Mouse (Mus musculus) hindbrain, embryonic 14.5 days (tissue): ENCODE measurements at regions not wholly inside any gene's neighbourhood (a gene's known extent, or its start where the extent isn't known, plus 50 kb on each side); places are given as distances from the start of the nearest gene placed in this dataset.
A peak's percentile ranks its signal among the peaks of the same experiment; 100 is the strongest.

ENCODE experiments used
- ATAC-seq: fragments of 200-750 bp; cut with Nextera tagmentation; 2 replicates; pipeline ENCODE4 v1.8.0; 2017; ENCODE audit warnings: moderate number of reproducible peaks, mild to moderate bottlenecking, moderate TSS enrichment, moderate library complexity; ENCODE audit not compliant: low FRiP score
- DNase-seq: peaks from one replicate; pipeline ENCODE4 v3.0.0-alpha.2; 2015; ENCODE audit warnings: low spot score
- H3K27ac ChIP-seq: fragments of 300-500 bp; sonication (generic); 2 replicates; pipeline ENCODE4 v1.5.1; 2014; ENCODE audit warnings: mild to moderate bottlenecking, moderate library complexity
- H3K27me3 ChIP-seq: fragments of 300-500 bp; sonication (generic); 2 replicates; pipeline ENCODE4 v1.6.1; 2014; ENCODE audit warnings: mild to moderate bottlenecking, low read length, mixed read lengths; ENCODE audit not compliant: control insufficient read depth, insufficient read depth
- H3K36me3 ChIP-seq: fragments of 300-500 bp; sonication (generic); replicated peaks from 2 replicates; pipeline ENCODE4 v1.6.1; 2014; ENCODE audit not compliant: control insufficient read depth, insufficient read depth
- H3K4me1 ChIP-seq: fragments of 300-500 bp; sonication (generic); replicated peaks from 2 replicates; pipeline ENCODE4 v1.6.1; 2014; ENCODE audit warnings: antibody characterized with exemption, low read length, mixed read lengths; ENCODE audit not compliant: control insufficient read depth, insufficient read depth
- H3K4me2 ChIP-seq: fragments of 300-500 bp; sonication (generic); replicated peaks from 2 replicates; pipeline ENCODE4 v1.6.1; 2014; ENCODE audit warnings: mild to moderate bottlenecking, moderate library complexity
- H3K4me3 ChIP-seq: fragments of 300-500 bp; sonication (generic); replicated peaks from 2 replicates; pipeline ENCODE4 v1.5.1; 2014; ENCODE audit warnings: mild to moderate bottlenecking, low read length
- H3K9ac ChIP-seq: fragments of 300-500 bp; sonication (generic); 2 replicates; pipeline ENCODE4 v1.6.1; 2014
- H3K9me3 ChIP-seq: fragments of 300-500 bp; sonication (generic); 2 replicates; pipeline ENCODE4 v1.6.1; 2016; ENCODE audit warnings: low read length; ENCODE audit not compliant: control insufficient read depth
- WGBS: fragments of 180-500 bp; shearing (Covaris S2); extraction: QIAGEN DNeasy Blood & Tissue Kit; methylation state at CpG from one replicate; pipeline ENCODE4 v1.1.7; 2014; 5-methylcytosine and 5-hydroxymethylcytosine counted together

DNA sequence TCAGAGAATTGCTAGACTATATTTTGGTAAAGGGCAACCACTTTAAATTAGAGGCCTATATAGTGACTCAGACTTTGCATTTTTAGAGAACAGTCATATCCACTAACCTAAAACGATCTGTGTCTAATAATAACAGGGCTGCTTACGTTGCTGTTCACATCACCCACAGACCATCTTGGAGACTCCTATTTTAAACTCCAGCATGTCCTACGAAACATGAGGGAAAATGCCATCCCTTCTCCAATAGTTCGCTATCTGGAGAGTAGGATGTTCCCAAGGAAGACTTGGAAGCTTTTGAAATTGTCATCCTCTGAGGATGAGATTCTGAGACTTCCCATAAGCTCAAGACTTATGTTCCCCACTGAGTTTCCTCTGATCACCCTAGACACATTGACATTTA lies 518.6 kb downstream of the Gm9195 start:
- 90% methylated on average over 4 of the region's 4 CpGs for WGBS
- Histone ChIP-seq H3K4me2 (no peak overlapping the region), H3K4me3 (no peak overlapping the region), H3K9ac (no peak overlapping the region), H3K4me1 (no peaks in the 10 kb centered on the region), H3K27ac (no peak overlapping the region), H3K9me3 (no peaks in the 10 kb centered on the region), H3K36me3 (no peaks in the 10 kb centered on the region), H3K27me3 (no peaks in the 10 kb centered on the region)
- DNase-seq: no peak
- no peak for ATAC-seq

DNA sequence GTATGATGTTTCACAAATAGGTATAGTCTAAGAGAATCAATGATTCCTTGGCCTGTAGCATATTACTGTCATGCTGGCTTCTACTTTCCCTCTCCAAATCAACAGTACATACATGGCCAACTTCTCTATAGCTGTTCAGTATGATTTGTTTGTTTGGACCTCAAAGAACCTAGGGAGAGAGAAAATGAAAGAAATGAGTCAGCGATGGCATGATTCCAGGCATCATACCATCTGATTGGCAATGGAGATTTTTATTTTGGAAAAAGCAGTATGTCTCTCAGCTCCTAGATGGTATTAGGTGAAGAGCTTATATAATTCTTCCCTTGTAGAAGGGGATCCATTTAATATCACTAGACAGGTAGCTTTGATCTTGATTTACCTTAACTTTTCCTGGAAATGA lies 519.1 kb downstream of the Gm9195 start:
- ATAC-seq (no peak), DNase-seq (no peak)
- Histone ChIP-seq H3K9me3 (no peaks in the 10 kb centered on the region), H3K9ac (no peak overlapping the region), H3K4me2 (no peak overlapping the region), H3K4me1 (no peaks in the 10 kb centered on the region), H3K27ac (no peak overlapping the region), H3K4me3 (no peak overlapping the region), H3K27me3 (no peaks in the 10 kb centered on the region), H3K36me3 (no peaks in the 10 kb centered on the region)
- WGBS: 100% methylated on average over 1 of the region's 1 CpGs

DNA sequence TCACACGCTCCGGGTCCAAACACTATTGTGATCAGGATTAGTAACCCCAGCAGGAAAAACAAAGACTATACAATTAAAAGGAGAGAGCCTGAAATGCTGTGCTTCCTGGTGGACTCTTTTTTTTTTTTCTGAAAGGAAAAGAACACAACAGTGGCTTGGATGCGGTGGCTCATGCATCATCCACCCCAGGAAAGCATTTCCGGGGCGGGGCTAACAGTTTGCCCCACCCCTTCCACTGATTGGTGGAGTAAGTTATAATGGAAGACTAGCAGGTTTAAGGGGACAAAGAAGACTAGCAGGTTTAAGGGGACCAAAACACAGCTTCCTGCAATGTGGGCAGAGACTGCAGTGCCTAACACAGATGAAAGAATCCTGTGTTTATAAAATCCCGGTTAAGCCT lies 524.0 kb downstream of the Gm9195 start:
- H3K36me3 ChIP-seq: no peaks in the 10 kb centered on the region
- H3K9me3 ChIP-seq: no peaks in the 10 kb centered on the region
- 65% methylated on average over 6 of the region's 6 CpGs for WGBS

DNA sequence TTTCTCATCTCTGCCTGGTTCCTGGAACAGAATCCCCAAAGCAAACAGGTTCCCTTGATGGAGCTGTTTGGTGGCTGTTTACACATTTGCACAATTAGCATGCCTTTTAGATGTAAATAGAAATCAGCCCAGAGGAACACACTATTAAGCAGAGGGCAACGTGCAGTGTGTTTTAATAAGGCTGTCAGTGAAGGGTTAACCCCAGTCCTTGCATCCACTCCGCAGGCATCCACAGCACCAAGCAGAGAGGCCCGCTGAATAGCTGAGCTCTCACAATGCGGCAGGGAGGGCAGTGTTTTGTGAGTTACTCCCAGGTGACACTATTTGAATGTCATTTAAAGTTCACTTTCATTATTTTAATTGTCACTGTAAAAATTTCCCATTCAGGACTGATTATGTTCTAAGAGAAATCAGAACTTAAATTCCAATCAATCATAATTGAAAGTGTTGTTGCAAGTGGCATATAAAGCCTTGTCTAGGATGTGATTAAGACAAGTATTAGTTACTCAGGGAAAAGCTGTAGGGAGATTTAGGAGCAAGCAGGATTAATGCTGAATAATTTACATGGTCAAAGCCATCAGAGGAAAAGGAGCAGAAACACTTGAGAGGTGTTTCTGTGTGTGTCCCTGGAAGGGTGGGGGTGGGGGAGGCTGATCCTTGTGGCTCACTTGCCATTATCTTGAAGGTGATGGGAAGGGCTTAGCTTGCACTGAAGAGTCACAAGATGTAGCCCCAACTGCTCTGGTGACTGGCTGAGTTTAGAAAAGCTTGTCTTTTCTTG lies 528.1 kb downstream of the Gm9195 start:
- H3K9ac ChIP-seq: no peak overlapping the region
- DNase-seq: peak; percentile 48
- WGBS: 3% methylated on average over 4 of the region's 4 CpGs
- 0 out of 2 replicates have a peak overlapping the region, but pooled peaks have one; percentile 2 for H3K27ac ChIP-seq
- no peaks in the 10 kb centered on the region for H3K36me3 ChIP-seq
- peak; percentile 83 for ATAC-seq
- peaks cover 5% of the 10 kb centered on the region; the same call in 1 of the 2 replicates for H3K27me3 ChIP-seq
- no peaks in the 10 kb centered on the region for H3K4me1 ChIP-seq
- H3K9me3 ChIP-seq: no peaks in the 10 kb centered on the region
- H3K4me2 ChIP-seq: no peak overlapping the region
- H3K4me3 ChIP-seq: no peak overlapping the region

More for the DNA sequence above, 524.0 kb downstream of the Gm9195 start:
- Histone ChIP-seq H3K27ac (no peak overlapping the region), H3K4me2 (no peak overlapping the region), H3K4me1 (no peaks in the 10 kb centered on the region), H3K4me3 (no peak overlapping the region), H3K9ac (no peak overlapping the region), H3K27me3 (peaks cover 5% of the 10 kb centered on the region; the same call in 1 of the 2 replicates)
- no peak for ATAC-seq
- no peak for DNase-seq

DNA sequence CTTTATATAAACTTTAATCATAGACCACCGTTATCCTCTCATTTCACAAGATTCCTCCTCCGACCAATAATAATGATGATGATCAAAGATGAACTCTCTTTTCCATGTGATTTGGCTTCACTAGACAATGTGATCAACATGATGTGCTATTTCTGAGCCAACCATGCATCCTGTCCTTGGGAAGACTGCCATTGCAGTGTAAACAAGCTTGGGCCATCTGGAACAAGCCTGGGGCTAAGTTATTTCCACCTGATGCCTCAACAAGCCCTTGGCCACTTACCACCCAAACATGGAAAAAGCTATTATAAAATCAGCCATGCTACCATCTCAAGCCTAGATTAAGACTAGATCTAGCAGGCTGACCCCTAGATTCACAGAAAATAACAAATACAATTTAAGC lies 542.9 kb downstream of the Gm9195 start:
- Histone ChIP-seq H3K4me1 (no peaks in the 10 kb centered on the region), H3K4me3 (no peak overlapping the region), H3K27me3 (no peaks in the 10 kb centered on the region), H3K36me3 (no peaks in the 10 kb centered on the region), H3K27ac (no peak overlapping the region), H3K9ac (no peak overlapping the region), H3K4me2 (no peak overlapping the region), H3K9me3 (no peaks in the 10 kb centered on the region)
- DNase-seq (no peak), ATAC-seq (no peak)
- WGBS: 95% methylated on average over 2 of the region's 2 CpGs

DNA sequence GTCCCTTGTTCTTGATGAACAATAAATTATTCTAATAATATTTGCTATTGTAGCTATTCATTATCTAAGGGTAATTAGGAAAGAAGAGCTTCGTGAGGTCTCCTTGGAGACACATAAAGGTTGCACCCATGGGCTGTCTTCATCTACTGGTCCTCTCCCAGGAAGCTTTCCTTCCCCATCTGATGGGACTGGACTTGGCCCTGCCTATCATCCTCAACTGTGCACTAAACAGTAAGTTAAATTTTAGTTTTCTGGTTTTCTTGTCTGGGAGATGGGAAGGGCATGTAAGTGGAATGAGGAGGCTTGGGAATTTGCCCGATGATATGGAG lies 554.5 kb downstream of the Gm9195 start:
- Histone ChIP-seq H3K4me2 (no peak overlapping the region), H3K4me3 (no peak overlapping the region), H3K4me1 (no peaks in the 10 kb centered on the region; the same call in 1 of the 2 replicates), H3K36me3 (no peaks in the 10 kb centered on the region), H3K27me3 (no peaks in the 10 kb centered on the region), H3K27ac (no peak overlapping the region), H3K9me3 (no peaks in the 10 kb centered on the region), H3K9ac (no peak overlapping the region)
- 67% methylated on average over 2 of the region's 2 CpGs for WGBS
- DNase-seq (no peak), ATAC-seq (no peak)

DNA sequence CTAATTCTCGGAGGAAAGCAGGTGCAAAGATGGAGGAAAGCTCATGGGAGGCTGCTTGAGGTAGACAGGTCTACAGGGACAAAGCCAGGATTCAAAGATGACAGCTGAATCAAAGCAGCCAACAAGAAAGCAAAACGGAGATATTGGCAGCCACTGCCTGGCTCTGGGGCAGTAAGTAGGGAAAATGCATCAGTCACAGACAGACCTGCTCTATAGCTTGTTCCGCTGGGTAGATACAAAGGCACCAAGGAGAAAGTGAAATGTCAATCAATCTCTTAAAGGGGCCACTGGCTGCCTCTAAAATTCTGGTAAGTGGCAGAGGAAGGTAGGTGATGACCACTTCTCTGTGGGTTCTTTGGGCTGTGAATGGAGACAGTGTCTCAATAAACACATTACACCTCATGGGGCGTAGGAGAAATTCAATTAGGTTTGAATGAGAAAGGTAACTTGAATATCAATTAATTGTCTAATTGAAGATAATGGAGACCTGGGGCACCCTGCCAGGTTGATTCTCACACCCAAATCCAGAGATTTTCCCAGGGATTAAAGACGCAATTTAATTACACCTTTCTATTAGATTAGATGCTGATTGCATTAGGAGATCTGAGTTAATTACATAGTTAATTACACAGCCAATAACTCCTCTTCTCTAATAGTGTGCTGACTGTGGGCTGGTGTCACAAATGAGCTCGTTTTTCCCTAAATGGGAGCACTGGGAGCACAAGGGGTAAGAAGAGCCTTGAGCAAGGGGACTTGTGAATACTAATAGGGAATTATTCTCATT lies 555.1 kb downstream of the Gm9195 start:
- Histone ChIP-seq H3K4me2 (no peak overlapping the region), H3K9me3 (no peaks in the 10 kb centered on the region), H3K4me1 (no peaks in the 10 kb centered on the region; the same call in 1 of the 2 replicates), H3K27me3 (no peaks in the 10 kb centered on the region), H3K4me3 (no peak overlapping the region), H3K27ac (0 out of 2 replicates have a peak overlapping the region, but pooled peaks have one; percentile 18), H3K9ac (no peak overlapping the region), H3K36me3 (no peaks in the 10 kb centered on the region)
- peak; percentile 45 for DNase-seq
- 42% methylated on average over 6 of the region's 6 CpGs for WGBS
- ATAC-seq: peak; percentile 72

DNA sequence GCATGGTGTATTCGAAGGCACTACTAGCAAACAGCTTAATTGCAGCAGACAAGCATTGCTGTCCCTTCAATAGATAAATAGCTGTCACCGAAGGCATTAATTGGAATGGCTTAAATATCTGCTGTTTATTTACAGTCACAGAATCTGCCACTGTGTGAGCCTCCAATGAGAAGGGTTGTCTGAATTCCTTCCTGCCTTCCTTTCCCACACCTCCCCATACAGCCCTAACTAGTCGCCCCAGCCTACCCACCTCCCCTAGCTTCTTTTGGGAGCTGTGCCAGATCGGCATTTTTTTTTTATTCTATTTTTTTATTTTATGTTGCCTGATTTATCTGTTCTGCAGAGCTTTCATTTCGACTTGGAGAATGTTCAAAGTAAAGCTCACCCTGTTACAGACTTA lies 575.7 kb downstream of the Gm9195 start:
- H3K9ac ChIP-seq: no peak overlapping the region
- H3K9me3 ChIP-seq: no peaks in the 10 kb centered on the region
- no peaks in the 10 kb centered on the region for H3K27me3 ChIP-seq
- no peaks in the 10 kb centered on the region for H3K4me1 ChIP-seq
- no peaks in the 10 kb centered on the region for H3K36me3 ChIP-seq
- DNase-seq: no peak
- H3K27ac ChIP-seq: no peak overlapping the region
- H3K4me3 ChIP-seq: no peak overlapping the region
- ATAC-seq: no peak
- H3K4me2 ChIP-seq: no peak overlapping the region
- WGBS: 78% methylated on average over 5 of the region's 5 CpGs

DNA sequence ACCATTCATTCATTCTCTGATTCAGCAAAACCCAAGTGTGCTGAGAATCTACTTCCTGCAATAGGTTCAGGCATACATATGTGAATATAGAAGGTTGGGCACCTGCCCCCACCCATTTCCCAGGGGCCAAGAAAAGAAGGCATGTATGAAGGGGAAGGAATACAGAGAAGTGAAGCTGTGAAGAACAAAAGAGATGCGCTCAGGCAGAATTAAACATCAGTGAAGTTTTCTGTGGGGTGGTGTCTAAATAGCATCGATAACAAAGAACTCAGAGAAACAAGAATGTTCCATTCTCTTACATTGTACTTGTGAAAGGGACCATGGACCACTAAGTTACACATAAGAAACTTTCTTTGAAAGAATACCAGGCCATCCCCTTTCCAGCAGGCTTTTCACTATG lies 580.7 kb downstream of the Gm9195 start:
- Histone ChIP-seq H3K9ac (no peak overlapping the region), H3K27me3 (no peaks in the 10 kb centered on the region), H3K9me3 (no peaks in the 10 kb centered on the region), H3K4me3 (no peak overlapping the region), H3K27ac (no peak overlapping the region), H3K4me2 (no peak overlapping the region), H3K4me1 (no peaks in the 10 kb centered on the region), H3K36me3 (no peaks in the 10 kb centered on the region)
- no peak for DNase-seq
- 44% methylated on average over 2 of the region's 2 CpGs for WGBS
- no peak for ATAC-seq
